ENCODE assay signal across 11 mouse cellular contexts in genomic region chr16:19087914-19088313, GRCm38 (mm10).
DNase-seq lines count a peak whose midpoint lies in the region; ATAC-seq and TF ChIP-seq lines count a peak whose summit lies in the region.
"Had no signal": no experiment of that assay in that cellular context is flagged by ENCODE, and none has a peak within 500 bp of the region (broad histone marks: within the 10 kb centered on the region; RNA-seq: fewer than 3 reads in every experiment).

No protein-coding gene starts in this region.

- H3K4me2 ChIP-seq in heart, postnatal 0 days (ENCODE audit: low read depth, low read length): no peak overlapping the region
- H3K4me2 ChIP-seq in lung, postnatal 0 days (replicated peaks; ENCODE audit: low read depth, low read length): no peak overlapping the region
- H3K4me2 ChIP-seq: heart, embryonic 15.5 days; midbrain, embryonic 13.5 days; stomach, embryonic 15.5 days had no signal

- H3K9me3 ChIP-seq in heart, postnatal 0 days (replicated peaks; ENCODE audit: control insufficient read depth, low read length): no peaks in the 10 kb centered on the region
- no peaks in the 10 kb centered on the region for H3K9me3 ChIP-seq in lung, postnatal 0 days (ENCODE audit: low read length)
- H3K9me3 ChIP-seq: heart, embryonic 15.5 days; midbrain, embryonic 13.5 days; stomach, embryonic 15.5 days had no signal

- TF ChIP-seq EP300 in heart, postnatal 0 days (IDR thresholded peaks at IDR 0.05; ENCODE audit: low read depth): no peak
- no peak for TF ChIP-seq EP300 in lung, postnatal 0 days (IDR thresholded peaks at IDR 0.05)

- ATAC-seq in heart, postnatal 0 days (ENCODE audit: insufficient read depth, low read depth): no peak
- ATAC-seq in lung, postnatal 0 days: no peak
- ATAC-seq: midbrain, embryonic 13.5 days had no signal

- intact Hi-C loops in left cerebral cortex, postnatal 10 days (cut with DNase I): no loop called here

- TF ChIP-seq CTCF in heart, postnatal 0 days (IDR thresholded peaks at IDR 0.05; ENCODE audit: low read depth): peak; percentile 29
- peak; percentile 28 for TF ChIP-seq CTCF in lung, postnatal 0 days (IDR thresholded peaks at IDR 0.05)

- peak; percentile 8 for DNase-seq in heart, postnatal 0 days (ENCODE audit: low spot score)
- DNase-seq in heart, postnatal 4 days: no peak
- DNase-seq in lung, postnatal 0 days (ENCODE audit: low spot score): no peak
- no peak for DNase-seq in lung, postnatal 14 days
- peak; percentile 2 for DNase-seq in c-Kit-positive CD71-negative TER-119-negative erythroid progenitor cells, embryonic 14.5 days (ENCODE audit: low read depth)
- peak; percentile 71 for DNase-seq in splenic B cell, adult 2 months (ENCODE audit: low read depth, low spot score)
- no peak for DNase-seq in left cerebral cortex, postnatal 10 days (ENCODE audit: extremely low spot score in 1 of 2, low spot score in 2 of 2)
- DNase-seq in left cerebral cortex, adult 11 months (ENCODE audit: low spot score): no peak

- no peak overlapping the region for H3K4me3 ChIP-seq in heart, postnatal 0 days (ENCODE audit: low read depth, low read length)
- no peak overlapping the region for H3K4me3 ChIP-seq in lung, postnatal 0 days (ENCODE audit: low read depth, low read length)
- H3K4me3 ChIP-seq: heart, embryonic 15.5 days; midbrain, embryonic 13.5 days; stomach, embryonic 15.5 days had no signal

- H3K4me1 ChIP-seq in heart, postnatal 0 days (ENCODE audit: control insufficient read depth, insufficient read depth): no peaks in the 10 kb centered on the region
- H3K4me1 ChIP-seq in lung, postnatal 0 days (ENCODE audit: insufficient read depth, low read depth, low read length): no peaks in the 10 kb centered on the region
- H3K4me1 ChIP-seq: heart, embryonic 15.5 days; midbrain, embryonic 13.5 days; stomach, embryonic 15.5 days had no signal

- H3K9ac ChIP-seq in heart, postnatal 0 days (replicated peaks; ENCODE audit: low read depth, low read length): no peak overlapping the region
- H3K9ac ChIP-seq in lung, postnatal 0 days (replicated peaks; ENCODE audit: low read depth): no peak overlapping the region
- H3K9ac ChIP-seq: heart, embryonic 15.5 days; midbrain, embryonic 13.5 days; stomach, embryonic 15.5 days had no signal

- H3K36me3 ChIP-seq in heart, postnatal 0 days (replicated peaks; ENCODE audit: control insufficient read depth, insufficient read depth, low read length): no peaks in the 10 kb centered on the region
- no peaks in the 10 kb centered on the region for H3K36me3 ChIP-seq in lung, postnatal 0 days (ENCODE audit: insufficient read depth, low read length)
- H3K36me3 ChIP-seq in splenic B cell, adult 2 months (ENCODE audit: control insufficient read depth, insufficient read depth, low read length, poor library complexity, severe bottlenecking): no peaks in the 10 kb centered on the region
- H3K36me3 ChIP-seq: heart, embryonic 15.5 days; midbrain, embryonic 13.5 days; stomach, embryonic 15.5 days had no signal

- H3K27me3 ChIP-seq in heart, postnatal 0 days (ENCODE audit: control insufficient read depth, insufficient read depth, low read length): no peaks in the 10 kb centered on the region
- no peaks in the 10 kb centered on the region for H3K27me3 ChIP-seq in lung, postnatal 0 days (replicated peaks; ENCODE audit: insufficient read depth, low read length)
- H3K27me3 ChIP-seq in splenic B cell, adult 2 months (ENCODE audit: control insufficient read depth, insufficient read depth, low read length, poor library complexity, severe bottlenecking): no peaks in the 10 kb centered on the region
- H3K27me3 ChIP-seq: heart, embryonic 15.5 days; midbrain, embryonic 13.5 days; stomach, embryonic 15.5 days had no signal

- 0% methylated on average over 1 of the region's 1 CpGs for WGBS in heart, postnatal 0 days
- 3% methylated on average over 1 of the region's 1 CpGs for WGBS in lung, postnatal 0 days

- no peak overlapping the region for H3K27ac ChIP-seq in heart, postnatal 0 days (ENCODE audit: low read depth)
- no peak overlapping the region for H3K27ac ChIP-seq in lung, postnatal 0 days (ENCODE audit: low read length)
- H3K27ac ChIP-seq: heart, embryonic 15.5 days; midbrain, embryonic 13.5 days; stomach, embryonic 15.5 days had no signal

Comparison
In these comparisons a context has a peak if more than half of its experiments do, and no peak if none do; other contexts are left out.
1. DNase-seq: peak in heart, postnatal 0 days (single experiment), c-Kit-positive CD71-negative TER-119-negative erythroid progenitor cells, embryonic 14.5 days (single experiment) and splenic B cell, adult 2 months (single experiment); none in heart, postnatal 4 days (single experiment), lung, postnatal 0 days (single experiment), lung, postnatal 14 days (single experiment), left cerebral cortex, postnatal 10 days (0 of 2) and left cerebral cortex, adult 11 months (single experiment).